Mouse (Mus musculus): ENCODE results near the gene Abcc12. TPM values are rescaled to one million over a fixed set of nuclear protein-coding genes. Genes with fewer than 3 reads are reported as not detected.

The Abcc12 gene
- total and polyA plus RNA-seq, 2 experiments from 2014 or later = 0.11 to 0.12 TPM

DNA sequence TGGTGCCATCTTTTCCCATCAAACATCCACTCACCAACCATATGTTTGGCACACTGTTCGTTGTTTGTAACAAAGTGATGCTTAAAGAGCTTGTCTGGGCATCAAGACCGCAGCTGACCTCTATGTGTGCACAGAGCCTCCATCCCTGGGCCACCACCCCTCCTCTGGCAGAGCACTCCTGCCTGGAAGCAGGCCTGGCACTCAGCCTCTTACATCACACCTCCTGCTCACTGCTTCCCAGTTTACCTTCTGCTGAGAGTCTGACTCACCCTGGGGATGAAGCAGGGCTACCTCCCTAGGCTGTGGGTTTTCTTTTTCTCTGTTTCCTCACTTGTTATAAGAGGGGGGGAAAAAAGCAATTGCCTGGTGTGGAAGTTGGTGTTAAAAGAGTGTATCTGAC is 109.8 kb downstream of the Abcc12 start:
- Histone ChIP-seq H3K9ac (replicated peaks; ENCODE audit: low read length, poor library complexity, severe bottlenecking) (no peak overlapping the region), H3K36me3 (ENCODE audit: insufficient read depth, low read length) (no peaks in the 10 kb centered on the region), H3K27me3 (ENCODE audit: insufficient read depth, low read length) (no peaks in the 10 kb centered on the region), H3K27ac (ENCODE audit: low read depth, low read length) (no peak overlapping the region), H3K9me3 (ENCODE audit: low read length) (no peaks in the 10 kb centered on the region), H3K4me3 (ENCODE audit: low read depth, low read length) (no peak overlapping the region), H3K4me1 (ENCODE audit: insufficient read depth, low read length) (peaks cover 2% of the 10 kb centered on the region; the same call in 1 of the 2 replicates), H3K4me2 (ENCODE audit: low read depth, low read length, poor library complexity, severe bottlenecking) (no peak overlapping the region)
- 87% methylated on average over 2 of the region's 2 CpGs for whole genome bisulfite sequencing
- no peak for TF ChIP-seq CTCF (IDR thresholded peaks at IDR 0.05)
- DNase-seq (ENCODE audit: low spot score) (no peak), ATAC-seq (ENCODE audit: low FRiP score) (no peak)

- no peaks in the 10 kb centered on the region for H3K27me3 ChIP-seq (ENCODE audit: insufficient read depth, low read length)
- no peak overlapping the region for H3K4me2 ChIP-seq (ENCODE audit: low read depth, low read length, poor library complexity, severe bottlenecking)
- no peak for ATAC-seq (ENCODE audit: low FRiP score)
- TF ChIP-seq CTCF (IDR thresholded peaks at IDR 0.05) = no peak
- no peaks in the 10 kb centered on the region for H3K36me3 ChIP-seq (ENCODE audit: insufficient read depth, low read length)
- no peak overlapping the region for H3K9ac ChIP-seq (replicated peaks; ENCODE audit: low read length, poor library complexity, severe bottlenecking)
- 95% methylated on average over 2 of the region's 2 CpGs for WGBS
- H3K4me1 ChIP-seq (ENCODE audit: insufficient read depth, low read length) = no peaks in the 10 kb centered on the region
- no peak overlapping the region for H3K27ac ChIP-seq (ENCODE audit: low read depth, low read length)
- no peak overlapping the region for H3K4me3 ChIP-seq (ENCODE audit: low read depth, low read length)
- no peak for DNase-seq (ENCODE audit: low spot score)
- H3K9me3 ChIP-seq (ENCODE audit: low read length) = no peaks in the 10 kb centered on the region
These were observed 117.3 kb downstream of the Abcc12 start for GRCm38 (mm10) chr8:86463215-86463614.

GRCm38 (mm10) chr8:86460372-86460771 is 120.1 kb downstream of the Abcc12 start:
- no peak for TF ChIP-seq CTCF (IDR thresholded peaks at IDR 0.05)
- whole genome bisulfite sequencing = 72% methylated on average over 5 of the region's 5 CpGs
- H3K4me2 ChIP-seq (ENCODE audit: low read depth, low read length, poor library complexity, severe bottlenecking) = no peak overlapping the region
- H3K9me3 ChIP-seq (ENCODE audit: low read length) = no peaks in the 10 kb centered on the region
- H3K27me3 ChIP-seq (ENCODE audit: insufficient read depth, low read length) = no peaks in the 10 kb centered on the region
- H3K9ac ChIP-seq (replicated peaks; ENCODE audit: low read length, poor library complexity, severe bottlenecking) = no peak overlapping the region
- H3K27ac ChIP-seq (ENCODE audit: low read depth, low read length) = no peak overlapping the region
- H3K36me3 ChIP-seq (ENCODE audit: insufficient read depth, low read length) = no peaks in the 10 kb centered on the region
- H3K4me3 ChIP-seq (ENCODE audit: low read depth, low read length) = no peak overlapping the region
- ATAC-seq (ENCODE audit: low FRiP score) (no peak), DNase-seq (ENCODE audit: low spot score) (no peak)
- H3K4me1 ChIP-seq (ENCODE audit: insufficient read depth, low read length) = no peaks in the 10 kb centered on the region

DNA sequence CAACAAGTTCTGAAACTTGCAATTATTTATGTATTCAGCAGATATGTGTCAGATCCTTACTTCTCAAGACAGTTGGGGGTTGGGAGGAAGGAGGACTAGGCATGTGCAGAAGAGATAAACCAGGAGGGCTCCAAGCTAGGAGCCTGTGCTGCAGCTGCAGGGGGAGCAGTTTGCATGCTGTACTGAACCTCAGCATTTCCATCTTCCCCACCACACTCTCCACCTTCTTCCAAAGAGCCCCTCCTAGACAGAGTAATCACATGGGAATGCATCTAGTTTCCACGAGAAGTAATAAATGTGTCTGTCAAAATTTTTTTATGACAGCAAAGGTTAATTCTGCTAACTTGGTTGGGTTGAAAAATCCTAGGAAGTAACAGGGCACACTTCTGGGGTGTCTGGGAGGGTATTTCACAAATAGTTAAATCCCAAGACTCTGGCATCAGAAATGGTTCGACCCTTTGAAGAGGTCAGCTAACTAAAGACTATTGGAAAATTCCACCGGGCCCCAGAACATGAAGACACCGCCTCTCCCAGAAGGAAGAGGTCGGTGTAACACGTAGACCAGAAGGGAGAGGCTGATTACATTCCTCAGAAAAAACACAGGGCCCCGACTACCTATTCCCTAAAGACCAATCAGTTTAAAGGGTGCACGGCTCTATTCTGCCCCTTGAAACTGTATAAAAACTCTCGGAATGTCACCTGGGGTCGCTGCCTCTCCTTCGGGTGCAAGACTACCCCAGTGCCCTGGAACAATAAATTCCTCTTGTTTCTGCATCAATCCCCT is 126.6 kb downstream of the Abcc12 start:
- TF ChIP-seq CTCF (IDR thresholded peaks at IDR 0.05) = peak; percentile 29
- no peaks in the 10 kb centered on the region for H3K9me3 ChIP-seq (ENCODE audit: low read length)
- ATAC-seq (ENCODE audit: low FRiP score) (no peak), DNase-seq (ENCODE audit: low spot score) (peak; percentile 28)
- H3K27ac ChIP-seq (ENCODE audit: low read depth, low read length) = no peak overlapping the region
- no peak overlapping the region for H3K9ac ChIP-seq (replicated peaks; ENCODE audit: low read length, poor library complexity, severe bottlenecking)
- no peaks in the 10 kb centered on the region for H3K4me1 ChIP-seq (ENCODE audit: insufficient read depth, low read length)
- H3K36me3 ChIP-seq (ENCODE audit: insufficient read depth, low read length) = no peaks in the 10 kb centered on the region
- WGBS = 86% methylated on average over 11 of the region's 11 CpGs
- H3K4me2 ChIP-seq (ENCODE audit: low read depth, low read length, poor library complexity, severe bottlenecking) = no peak overlapping the region
- no peaks in the 10 kb centered on the region for H3K27me3 ChIP-seq (ENCODE audit: insufficient read depth, low read length)
- no peak overlapping the region for H3K4me3 ChIP-seq (ENCODE audit: low read depth, low read length)

GRCm38 (mm10) chr8:86449870-86450515 is 130.5 kb downstream of the Abcc12 start:
- Histone ChIP-seq H3K27ac (ENCODE audit: low read depth, low read length) (no peak overlapping the region), H3K4me2 (ENCODE audit: low read depth, low read length, poor library complexity, severe bottlenecking) (no peak overlapping the region), H3K9ac (replicated peaks; ENCODE audit: low read length, poor library complexity, severe bottlenecking) (no peak overlapping the region), H3K4me3 (ENCODE audit: low read depth, low read length) (no peak overlapping the region), H3K4me1 (ENCODE audit: insufficient read depth, low read length) (no peaks in the 10 kb centered on the region), H3K27me3 (ENCODE audit: insufficient read depth, low read length) (no peaks in the 10 kb centered on the region), H3K36me3 (ENCODE audit: insufficient read depth, low read length) (no peaks in the 10 kb centered on the region), H3K9me3 (ENCODE audit: low read length) (no peaks in the 10 kb centered on the region)
- no peak for DNase-seq (ENCODE audit: low spot score)
- WGBS = 90% methylated on average over 4 of the region's 4 CpGs
- ATAC-seq (ENCODE audit: low FRiP score) = no peak
- TF ChIP-seq CTCF (IDR thresholded peaks at IDR 0.05) = no peak

DNA sequence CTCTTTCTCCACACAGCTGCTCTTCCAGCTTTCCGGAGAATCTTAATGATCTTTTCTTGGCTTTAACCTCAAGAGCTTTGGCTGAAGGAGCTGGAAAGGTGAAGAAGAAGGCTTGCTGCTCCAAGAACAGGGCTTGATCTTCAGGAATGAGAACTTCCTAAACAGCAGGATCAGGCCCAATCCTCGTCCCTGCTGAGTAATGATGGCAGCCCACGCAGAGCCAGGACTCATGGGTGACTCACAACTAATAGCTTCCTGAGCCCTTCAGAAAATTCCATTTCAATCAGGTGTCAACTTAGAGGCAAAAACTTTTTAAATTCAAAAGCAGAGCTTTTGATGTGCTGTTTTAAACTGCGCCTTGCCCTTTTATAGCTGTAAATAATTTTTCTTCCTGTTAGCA is 135.0 kb downstream of the Abcc12 start:
- Histone ChIP-seq H3K4me3 (ENCODE audit: low read depth, low read length) (no peak overlapping the region), H3K4me1 (ENCODE audit: insufficient read depth, low read length) (no peaks in the 10 kb centered on the region), H3K36me3 (ENCODE audit: insufficient read depth, low read length) (no peaks in the 10 kb centered on the region), H3K9me3 (ENCODE audit: low read length) (no peaks in the 10 kb centered on the region), H3K27ac (ENCODE audit: low read depth, low read length) (no peak overlapping the region), H3K4me2 (ENCODE audit: low read depth, low read length, poor library complexity, severe bottlenecking) (no peak overlapping the region), H3K9ac (replicated peaks; ENCODE audit: low read length, poor library complexity, severe bottlenecking) (no peak overlapping the region), H3K27me3 (ENCODE audit: insufficient read depth, low read length) (no peaks in the 10 kb centered on the region)
- DNase-seq (ENCODE audit: low spot score) = no peak
- WGBS = 88% methylated on average over 4 of the region's 4 CpGs
- no peak for TF ChIP-seq CTCF (IDR thresholded peaks at IDR 0.05)
- ATAC-seq (ENCODE audit: low FRiP score) = no peak
